Mouse (Mus musculus) right cerebral cortex, postnatal 4 days (tissue): ENCODE data around the gene Herc3.
"Not testable (repeated sequence)": the region's sequence is repeated elsewhere in the genome, so short reads cannot be mapped to it uniquely, and the experiment has no call there.

Source experiments
- DNase-seq: peaks from one replicate; pipeline ENCODE4 v3.0.0-alpha.2; 2022

Herc3 gene

GRCm38 (mm10) chr6:58862446-58862993 is 31.3 kb downstream of the Herc3 start:
- peak; percentile 21 for DNase-seq

- DNase-seq = no peak
These were observed 32.5 kb downstream of the Herc3 start for GRCm38 (mm10) chr6:58863631-58864235.

GRCm38 (mm10) chr6:58867858-58868257 is 36.6 kb downstream of the Herc3 start:
- not testable (repeated sequence) for DNase-seq

- DNase-seq = no peak
These were observed 48.3 kb downstream of the Herc3 start for GRCm38 (mm10) chr6:58879572-58879971.

GRCm38 (mm10) chr6:58879987-58880386 is 48.7 kb downstream of the Herc3 start:
- DNase-seq = no peak

- no peak for DNase-seq
These were observed 49.6 kb downstream of the Herc3 start for GRCm38 (mm10) chr6:58880861-58881260.

- DNase-seq = no peak
These were observed 50.1 kb downstream of the Herc3 start for GRCm38 (mm10) chr6:58881363-58881762.

GRCm38 (mm10) chr6:58882271-58882670 is 51.0 kb downstream of the Herc3 start:
- DNase-seq = no peak

- DNase-seq = no peak
These were observed 58.7 kb downstream of the Herc3 start for GRCm38 (mm10) chr6:58889917-58890316.

- no peak for DNase-seq
These were observed 62.0 kb downstream of the Herc3 start for GRCm38 (mm10) chr6:58893307-58893706.

GRCm38 (mm10) chr6:58894994-58895393 is 63.7 kb downstream of the Herc3 start:
- no peak for DNase-seq

- no peak for DNase-seq
These were observed 65.4 kb downstream of the Herc3 start for GRCm38 (mm10) chr6:58896648-58897047.

GRCm38 (mm10) chr6:58899076-58899475 is 67.8 kb downstream of the Herc3 start:
- no peak for DNase-seq

- no peak for DNase-seq
These were observed 69.3 kb downstream of the Herc3 start for GRCm38 (mm10) chr6:58900536-58900935.

- peak; percentile 38 for DNase-seq
These were observed 71.9 kb downstream of the Herc3 start for GRCm38 (mm10) chr6:58903171-58903570.

- no peak for DNase-seq
These were observed 73.3 kb downstream of the Herc3 start for GRCm38 (mm10) chr6:58904551-58904950.

GRCm38 (mm10) chr6:58906852-58907261 is 75.6 kb downstream of the Herc3 start, which contains the start of gene Nap1l5:
Nap1l5 (minus strand) TSS chr6:58907076.
- peak; percentile 65 for DNase-seq

GRCm38 (mm10) chr6:58907336-58907735 is 76.1 kb downstream of the Herc3 start:
- DNase-seq = no peak

- no peak for DNase-seq
These were observed 76.5 kb downstream of the Herc3 start for GRCm38 (mm10) chr6:58907791-58908190.

- no peak for DNase-seq
These were observed 81.6 kb downstream of the Herc3 start for GRCm38 (mm10) chr6:58912842-58913241.

GRCm38 (mm10) chr6:58913551-58913950 is 82.3 kb downstream of the Herc3 start:
- no peak for DNase-seq

- DNase-seq = no peak
These were observed 82.7 kb downstream of the Herc3 start for GRCm38 (mm10) chr6:58913971-58914370.

GRCm38 (mm10) chr6:58916498-58916897 is 85.2 kb downstream of the Herc3 start:
- no peak for DNase-seq

- DNase-seq = no peak
These were observed 89.5 kb downstream of the Herc3 start for GRCm38 (mm10) chr6:58920735-58921134.

- no peak for DNase-seq
These were observed 90.4 kb downstream of the Herc3 start for GRCm38 (mm10) chr6:58921623-58922022.
